Mouse (Mus musculus): ENCODE data around the gene Smad6. TPM values are rescaled to one million over a fixed set of nuclear protein-coding genes. Genes with fewer than 3 reads are reported as not detected.

The Smad6 gene
- polyA plus RNA-seq, 1 experiment from 2014 or later, result 1.6 TPM

DNA sequence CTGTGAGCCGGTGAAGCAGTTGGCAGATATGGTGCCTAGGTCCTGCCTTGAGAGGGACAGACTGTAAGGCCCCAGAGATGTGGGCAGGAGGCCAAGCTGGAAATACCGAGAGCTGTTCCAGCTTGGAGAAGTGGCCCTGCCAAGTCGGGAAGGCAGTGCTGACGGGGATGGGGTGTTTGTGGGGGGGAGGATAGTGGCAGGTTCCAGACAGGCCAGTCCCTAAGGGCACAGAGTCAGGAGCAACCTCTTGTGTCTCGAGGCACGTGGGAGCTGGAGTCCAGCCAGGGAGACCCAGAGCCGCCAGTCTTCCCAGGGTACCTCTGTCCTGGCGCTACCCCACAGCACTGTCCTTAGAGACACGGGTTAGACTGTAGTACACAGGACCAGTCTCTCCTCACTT, 53.3 kb downstream of the Smad6 start:
- Histone ChIP-seq H3K27ac (peak overlapping the region; percentile 41), H3K9me3 (replicated peaks) (no peaks in the 10 kb centered on the region), H3K4me2 (no peak overlapping the region), H3K4me3 (no peak overlapping the region), H3K27me3 (no peaks in the 10 kb centered on the region), H3K4me1 (peaks cover 64% of the 10 kb centered on the region), H3K36me3 (ENCODE audit: poor library complexity, severe bottlenecking) (no peaks in the 10 kb centered on the region), H3K9ac (no peak overlapping the region)
- ATAC-seq, result peak; percentile 65
- WGBS, result 44% methylated on average over 9 of the region's 9 CpGs

DNA sequence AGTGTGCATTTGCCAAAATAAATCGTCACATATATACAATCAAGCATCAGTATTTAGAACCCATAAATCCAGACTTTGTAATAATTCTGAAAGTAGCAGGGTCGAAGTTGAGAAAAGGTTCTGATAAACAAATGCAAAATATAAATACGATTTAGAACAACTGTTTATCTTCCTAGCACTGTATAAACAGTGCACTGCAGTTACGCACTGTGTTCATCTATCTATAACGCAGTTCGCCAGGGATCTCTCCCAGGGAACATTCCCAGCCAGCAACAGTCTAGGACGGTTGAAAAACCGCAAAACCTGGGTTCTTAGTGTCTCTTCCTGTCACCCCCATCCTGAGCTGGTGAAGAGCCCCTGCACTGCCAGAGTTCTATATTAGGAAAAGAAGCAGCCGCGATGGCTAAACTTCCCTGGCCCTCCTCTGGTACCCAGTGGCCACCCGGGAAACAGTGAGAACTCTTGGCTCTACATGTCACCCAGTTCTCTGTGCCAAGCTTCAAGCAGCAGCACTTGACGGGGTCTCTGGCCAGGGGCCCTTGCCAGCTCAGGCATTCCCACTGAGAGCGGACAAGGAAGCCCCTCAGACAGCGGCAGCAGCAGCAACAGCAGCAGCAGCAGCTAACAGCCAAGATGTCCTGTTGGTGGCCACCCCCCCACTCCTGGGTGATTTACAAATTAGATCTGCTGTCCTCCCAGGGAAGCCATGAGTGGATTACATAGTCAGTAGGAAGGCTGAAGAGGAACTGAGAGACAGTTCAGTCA, 54.3 kb downstream of the Smad6 start:
- Histone ChIP-seq H3K27me3 (no peaks in the 10 kb centered on the region), H3K4me3 (no peak overlapping the region), H3K9me3 (replicated peaks) (no peaks in the 10 kb centered on the region), H3K36me3 (ENCODE audit: poor library complexity, severe bottlenecking) (no peaks in the 10 kb centered on the region), H3K4me1 (peaks cover 61% of the 10 kb centered on the region), H3K4me2 (no peak overlapping the region), H3K9ac (no peak overlapping the region), H3K27ac (peak overlapping the region; percentile 41)
- ATAC-seq, result no peak
- WGBS, result 74% methylated on average over 14 of the region's 14 CpGs

DNA sequence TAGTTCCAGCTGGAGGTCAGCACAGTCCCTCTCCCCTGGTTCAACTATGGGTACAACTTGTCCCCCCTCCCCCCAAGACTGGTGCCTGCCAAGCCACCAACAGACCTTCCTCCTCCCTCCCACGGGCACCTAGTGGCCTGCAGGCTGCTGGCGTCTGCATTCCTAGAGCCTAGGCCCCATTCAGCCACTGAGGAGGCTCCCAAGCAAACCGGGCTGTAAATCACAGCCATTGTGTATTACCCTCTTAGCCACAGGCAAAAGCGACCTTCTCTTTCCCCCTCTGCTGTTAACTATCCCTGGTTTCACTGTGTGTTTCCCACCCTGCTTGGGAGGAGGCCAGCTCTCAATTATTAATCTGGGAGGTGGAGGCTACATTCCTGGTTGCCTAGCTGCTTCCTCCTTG, 56.3 kb downstream of the Smad6 start:
- 2% methylated on average over 4 of the region's 4 CpGs for WGBS
- H3K36me3 ChIP-seq (ENCODE audit: poor library complexity, severe bottlenecking), result no peaks in the 10 kb centered on the region
- H3K27me3 ChIP-seq, result no peaks in the 10 kb centered on the region
- H3K27ac ChIP-seq, result peak overlapping the region; percentile 52
- H3K9ac ChIP-seq, result no peak overlapping the region
- no peak overlapping the region for H3K4me3 ChIP-seq
- peak; percentile 33; the same call in 1 of the 2 replicates for ATAC-seq
- peaks cover 64% of the 10 kb centered on the region for H3K4me1 ChIP-seq
- H3K4me2 ChIP-seq, result no peak overlapping the region
- no peaks in the 10 kb centered on the region for H3K9me3 ChIP-seq (replicated peaks)

DNA sequence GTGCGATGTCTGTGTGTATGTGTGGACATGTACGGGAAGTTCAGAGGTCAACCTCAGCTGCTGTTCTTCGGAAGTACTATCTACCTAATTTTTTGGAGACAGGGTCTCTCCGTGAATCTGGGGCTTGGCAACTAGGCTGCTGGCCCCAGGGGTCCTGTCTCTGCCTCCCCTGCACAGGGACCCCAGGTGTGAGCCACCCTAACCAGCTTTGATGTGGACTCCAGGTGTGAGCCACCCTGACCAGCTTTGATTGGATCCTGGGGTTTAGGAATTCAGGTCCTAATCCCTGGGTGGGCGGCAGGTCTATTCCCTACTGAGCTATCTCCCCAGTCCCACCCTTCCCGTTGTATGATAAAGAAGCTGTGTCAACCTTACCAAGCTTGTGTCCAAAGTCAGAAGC, 60.0 kb downstream of the Smad6 start:
- 72% methylated on average over 6 of the region's 6 CpGs for WGBS

DNA sequence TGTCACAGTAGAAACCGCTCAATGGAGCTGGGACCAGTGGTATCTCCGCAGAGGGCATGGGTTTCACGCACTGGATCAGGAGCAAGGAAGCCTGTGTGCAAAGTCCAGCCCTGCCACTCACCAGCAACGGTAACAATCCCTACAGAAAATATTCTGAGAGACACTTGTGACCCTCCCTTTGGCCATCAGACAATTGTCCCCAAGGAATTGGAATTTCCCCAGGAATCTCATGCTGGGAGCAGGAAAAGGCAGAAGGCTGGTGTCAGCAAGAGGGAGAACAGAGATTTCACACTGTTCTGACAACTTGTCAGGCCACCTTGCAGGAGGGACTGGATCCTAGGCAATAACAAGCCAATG, 61.1 kb downstream of the Smad6 start:
- Histone ChIP-seq H3K4me2 (peak overlapping the region; percentile 30), H3K9ac (peak overlapping the region; percentile 55; the same call in 1 of the 2 replicates), H3K9me3 (replicated peaks) (no peaks in the 10 kb centered on the region), H3K4me3 (no peak overlapping the region), H3K27ac (no peak overlapping the region), H3K36me3 (ENCODE audit: poor library complexity, severe bottlenecking) (no peaks in the 10 kb centered on the region), H3K27me3 (0 out of 2 replicates have a peak, but pooled peaks cover 2% of the 10 kb centered on the region), H3K4me1 (peaks cover 54% of the 10 kb centered on the region)
- ATAC-seq, result no peak
- whole genome bisulfite sequencing, result 11% methylated on average over 4 of the region's 4 CpGs

More for the DNA sequence above, 60.0 kb downstream of the Smad6 start:
- ATAC-seq, result no peak
- Histone ChIP-seq H3K27ac (no peak overlapping the region), H3K9ac (no peak overlapping the region), H3K9me3 (replicated peaks) (no peaks in the 10 kb centered on the region), H3K4me1 (peaks cover 61% of the 10 kb centered on the region), H3K4me3 (no peak overlapping the region), H3K4me2 (no peak overlapping the region), H3K36me3 (ENCODE audit: poor library complexity, severe bottlenecking) (no peaks in the 10 kb centered on the region), H3K27me3 (no peaks in the 10 kb centered on the region)

DNA sequence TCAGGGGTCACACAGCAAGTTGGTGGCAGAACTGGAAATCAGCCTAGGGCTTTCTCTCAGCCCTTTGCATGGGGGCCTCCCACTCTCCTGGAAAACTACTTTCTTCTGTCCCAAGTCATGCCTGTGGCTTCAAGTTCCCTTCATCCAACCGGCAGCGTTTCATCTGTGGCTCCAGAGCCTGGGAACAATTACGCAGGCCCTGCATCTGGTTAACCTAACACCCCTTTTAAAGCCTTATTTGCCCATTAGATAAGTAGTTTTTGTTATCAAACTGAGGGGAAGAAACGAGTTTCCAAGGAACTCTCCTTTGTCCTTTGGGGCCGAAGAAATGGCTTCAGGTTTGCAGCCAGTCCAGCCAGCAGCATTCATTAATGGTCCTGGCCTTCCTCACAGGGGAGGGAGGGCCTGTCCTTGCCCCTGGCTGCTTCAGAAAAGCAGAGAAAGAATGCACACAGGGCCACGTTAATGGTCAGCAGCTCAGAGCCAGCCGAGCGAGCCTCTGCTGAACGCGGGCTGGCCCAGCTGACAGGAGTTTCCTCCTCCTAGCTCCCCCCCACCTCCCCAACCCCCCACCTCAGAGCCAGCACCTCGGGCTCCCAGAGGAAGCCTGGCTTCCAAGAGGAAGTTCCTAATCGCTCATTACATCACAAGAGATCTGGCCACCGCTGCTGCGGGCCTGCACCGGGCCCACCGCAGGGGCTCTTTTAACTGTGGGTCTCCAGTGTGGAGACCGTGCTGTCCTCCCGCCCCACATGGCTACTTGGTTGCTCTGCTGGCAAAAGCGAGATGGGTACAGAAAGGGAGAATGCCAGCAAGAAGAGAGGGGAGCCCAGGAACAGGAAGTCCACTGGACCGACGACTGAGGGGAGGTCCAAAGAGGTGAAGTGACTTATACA, 61.7 kb downstream of the Smad6 start:
- WGBS, result 3% methylated on average over 21 of the region's 21 CpGs
- H3K27me3 ChIP-seq, result 0 out of 2 replicates have a peak, but pooled peaks cover 6% of the 10 kb centered on the region
- no peaks in the 10 kb centered on the region for H3K36me3 ChIP-seq (ENCODE audit: poor library complexity, severe bottlenecking)
- H3K27ac ChIP-seq, result peak overlapping the region; percentile 76
- H3K9ac ChIP-seq, result peak overlapping the region; percentile 55
- ATAC-seq, result 0 out of 2 replicates have a peak, but pooled peaks have one; percentile 22
- no peak overlapping the region for H3K4me3 ChIP-seq
- no peaks in the 10 kb centered on the region for H3K9me3 ChIP-seq (replicated peaks)
- peaks cover 48% of the 10 kb centered on the region for H3K4me1 ChIP-seq
- peak overlapping the region; percentile 30 for H3K4me2 ChIP-seq

DNA sequence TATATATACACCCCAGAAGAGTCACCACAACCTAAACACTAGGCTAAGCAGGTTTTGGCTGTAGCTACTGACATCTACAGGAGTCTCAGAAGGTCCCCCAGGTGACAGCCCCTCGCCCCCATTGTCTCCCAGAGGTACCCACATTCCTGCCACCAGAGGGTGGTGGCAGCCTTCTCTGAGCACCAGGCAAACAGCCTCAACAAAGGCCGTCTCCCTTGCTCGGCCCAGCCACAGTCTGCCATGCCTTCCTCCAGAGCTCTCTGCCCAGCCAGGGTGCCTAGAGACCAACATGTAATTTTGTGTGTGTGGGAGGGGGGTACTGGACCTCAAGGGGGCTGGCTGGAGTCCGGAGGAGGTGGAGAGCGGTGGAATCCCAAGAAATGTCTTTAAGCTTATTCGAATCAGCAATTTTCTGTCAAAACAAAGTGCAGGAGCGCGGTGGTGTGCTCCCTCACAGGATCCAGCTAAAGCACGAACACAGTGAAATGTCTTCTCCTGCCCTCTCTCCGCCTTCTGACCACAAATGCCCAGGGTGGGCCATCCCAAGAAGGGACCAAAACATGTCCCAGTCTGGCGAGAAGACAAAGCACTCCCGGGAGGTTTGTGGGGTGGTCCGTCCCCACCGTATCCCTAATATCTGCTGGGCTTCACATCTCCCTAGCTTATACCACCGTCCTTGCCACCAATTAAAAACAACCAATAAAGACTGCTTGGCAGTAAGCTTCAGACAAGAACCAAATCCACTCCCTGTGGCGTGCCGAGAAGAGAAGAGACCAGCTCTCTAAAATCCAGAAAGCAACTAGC, 62.5 kb downstream of the Smad6 start:
- Histone ChIP-seq H3K27ac (peak overlapping the region; percentile 76), H3K4me3 (no peak overlapping the region), H3K27me3 (0 out of 2 replicates have a peak, but pooled peaks cover 6% of the 10 kb centered on the region), H3K36me3 (ENCODE audit: poor library complexity, severe bottlenecking) (no peaks in the 10 kb centered on the region), H3K9me3 (replicated peaks) (no peaks in the 10 kb centered on the region), H3K9ac (peak overlapping the region; percentile 55), H3K4me2 (peak overlapping the region; percentile 30), H3K4me1 (peaks cover 42% of the 10 kb centered on the region)
- WGBS, result 11% methylated on average over 17 of the region's 17 CpGs
- peak; percentile 74 for ATAC-seq

DNA sequence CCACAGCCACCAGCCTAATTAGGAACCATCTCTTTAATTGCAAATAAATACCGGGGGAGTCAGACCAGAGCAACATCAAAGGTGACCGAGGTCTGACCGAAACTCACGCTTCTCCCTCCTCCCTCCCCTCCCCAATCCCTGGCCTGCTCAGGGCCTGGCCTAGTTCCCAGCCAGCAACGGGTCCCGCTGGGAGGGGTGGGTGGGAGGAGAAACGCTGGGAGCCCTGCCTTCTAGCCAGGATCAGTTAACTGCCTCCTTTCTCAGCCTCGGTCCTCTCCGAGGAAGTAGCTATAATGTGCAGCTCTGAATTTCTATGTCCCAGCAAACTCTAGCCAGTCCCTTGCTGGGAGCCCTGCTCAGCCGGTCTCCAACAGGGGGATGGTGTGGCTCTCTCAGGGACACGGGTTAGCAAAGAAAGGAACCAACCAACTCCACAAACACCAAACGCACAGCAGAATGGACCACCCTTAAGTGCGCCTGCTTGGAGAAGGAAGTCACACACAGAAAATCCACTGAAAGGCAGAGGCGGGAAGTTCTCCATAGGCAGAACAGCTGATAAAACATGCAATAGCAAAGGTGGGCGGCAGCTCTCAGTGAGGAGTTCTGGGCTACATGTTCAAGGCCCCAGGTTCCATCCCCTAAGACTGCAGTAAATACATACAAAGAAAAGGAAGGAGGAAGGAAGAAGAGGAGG, 63.4 kb downstream of the Smad6 start:
- peaks cover 43% of the 10 kb centered on the region for H3K4me1 ChIP-seq
- H3K27ac ChIP-seq, result peak overlapping the region; percentile 72
- WGBS, result 16% methylated on average over 15 of the region's 15 CpGs
- ATAC-seq, result peak; percentile 22; the same call in 1 of the 2 replicates
- H3K9me3 ChIP-seq (replicated peaks), result no peaks in the 10 kb centered on the region
- H3K27me3 ChIP-seq, result 0 out of 2 replicates have a peak, but pooled peaks cover 6% of the 10 kb centered on the region
- peak overlapping the region; percentile 30; the same call in 1 of the 2 replicates for H3K4me2 ChIP-seq
- no peak overlapping the region for H3K4me3 ChIP-seq
- peak overlapping the region; percentile 55 for H3K9ac ChIP-seq
- H3K36me3 ChIP-seq (ENCODE audit: poor library complexity, severe bottlenecking), result 0 out of 2 replicates have a peak, but pooled peaks cover 1% of the 10 kb centered on the region

DNA sequence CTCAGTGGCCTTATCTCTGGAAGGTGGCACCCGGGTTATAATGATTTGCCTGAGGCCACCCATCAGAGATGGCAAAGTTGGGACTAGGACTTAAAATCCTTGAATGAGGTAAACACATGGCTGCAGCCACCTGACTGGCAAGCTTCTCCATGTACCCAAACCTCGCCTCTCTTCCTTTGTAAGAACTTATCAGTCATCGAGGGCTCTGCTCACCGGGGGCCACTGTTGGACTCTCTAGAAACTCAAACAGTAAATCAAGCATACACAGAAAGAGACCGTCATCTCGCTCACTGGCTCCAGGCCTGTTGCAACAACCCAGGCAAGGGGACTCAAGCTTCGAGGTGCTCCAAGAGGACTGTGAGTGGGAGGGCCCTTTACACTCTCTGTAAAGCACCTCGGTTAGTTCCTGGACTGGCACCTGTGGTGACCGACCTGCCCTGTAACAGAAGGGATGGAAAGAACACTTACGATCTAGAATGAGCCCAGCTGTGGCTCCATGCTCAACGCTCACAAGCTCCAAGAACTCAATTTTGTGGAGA, 64.1 kb downstream of the Smad6 start:
- Histone ChIP-seq H3K36me3 (ENCODE audit: poor library complexity, severe bottlenecking) (0 out of 2 replicates have a peak, but pooled peaks cover 4% of the 10 kb centered on the region), H3K9me3 (replicated peaks) (no peaks in the 10 kb centered on the region), H3K9ac (no peak overlapping the region), H3K4me1 (peaks cover 44% of the 10 kb centered on the region), H3K27ac (peak overlapping the region; percentile 72; the same call in 1 of the 2 replicates), H3K4me3 (no peak overlapping the region), H3K27me3 (0 out of 2 replicates have a peak, but pooled peaks cover 6% of the 10 kb centered on the region), H3K4me2 (no peak overlapping the region)
- no peak for ATAC-seq
- WGBS, result 67% methylated on average over 11 of the region's 11 CpGs

DNA sequence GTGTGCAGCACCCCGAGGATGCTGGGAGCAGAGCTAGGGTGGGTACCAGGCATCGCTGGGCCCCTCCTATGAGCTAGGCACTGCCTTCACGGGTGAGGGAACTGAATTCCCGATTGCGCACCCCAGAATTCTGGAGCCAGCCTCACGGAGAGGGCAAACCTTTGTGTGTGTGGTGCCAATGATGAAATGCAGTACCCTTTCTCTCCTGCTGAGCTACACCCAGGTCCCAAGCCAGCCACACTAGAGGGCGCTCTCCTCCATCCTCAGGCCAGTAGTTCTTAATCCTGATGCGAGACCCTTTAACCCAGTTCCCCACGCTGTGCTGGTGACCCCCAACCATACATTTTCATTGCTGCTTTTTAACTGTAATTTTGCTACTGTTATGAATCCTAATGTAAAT, 65.8 kb downstream of the Smad6 start:
- ATAC-seq, result no peak
- Histone ChIP-seq H3K4me3 (no peak overlapping the region), H3K27me3 (0 out of 2 replicates have a peak, but pooled peaks cover 6% of the 10 kb centered on the region), H3K9ac (no peak overlapping the region), H3K27ac (no peak overlapping the region), H3K4me2 (no peak overlapping the region), H3K36me3 (ENCODE audit: poor library complexity, severe bottlenecking) (0 out of 2 replicates have a peak, but pooled peaks cover 4% of the 10 kb centered on the region), H3K4me1 (peaks cover 40% of the 10 kb centered on the region), H3K9me3 (replicated peaks) (no peaks in the 10 kb centered on the region)
- WGBS, result 19% methylated on average over 9 of the region's 9 CpGs
